Mouse (Mus musculus): ENCODE data around the gene Gpc2.

Gpc2 gene

DNA sequence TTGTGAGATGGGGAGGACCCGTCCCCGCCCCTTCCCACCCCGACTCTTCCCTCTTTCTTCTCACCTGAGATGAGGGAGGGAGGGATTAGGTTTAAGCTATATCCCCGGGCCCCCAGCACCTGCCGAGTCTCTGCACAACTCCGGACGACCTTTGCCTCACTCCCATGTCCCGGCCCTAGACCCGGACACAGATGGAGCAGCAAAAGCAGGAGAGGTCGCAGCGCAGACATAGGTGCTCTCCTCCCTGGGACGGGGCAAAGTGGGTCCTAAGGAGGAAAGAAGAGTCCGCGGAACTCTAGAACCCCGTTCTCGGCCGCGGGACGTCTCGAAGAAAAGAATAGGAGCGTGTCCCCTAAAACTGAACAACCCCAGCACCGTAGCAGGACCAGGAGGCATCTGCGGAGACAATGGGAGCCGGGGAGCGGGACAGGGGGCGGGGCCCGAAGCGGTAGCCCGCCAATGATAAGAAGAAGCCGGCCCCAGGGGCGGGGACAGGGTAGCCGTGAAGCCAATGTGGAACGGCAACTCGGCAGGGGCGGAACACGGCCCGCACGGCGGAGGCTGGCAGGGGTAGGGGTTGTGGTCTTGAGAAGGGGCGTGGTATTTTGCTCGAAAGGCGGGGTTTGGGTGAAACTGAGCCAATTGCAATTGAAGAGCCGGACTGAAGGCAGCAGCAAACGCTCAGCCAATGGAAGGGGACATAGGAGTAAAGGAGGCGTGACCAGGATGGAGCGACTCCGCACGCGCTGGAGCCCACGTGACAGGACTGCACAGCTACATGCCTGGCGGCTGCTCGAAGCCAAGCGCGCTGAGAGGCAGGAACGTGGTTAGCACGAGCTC is at the start of gene Gpc2, which contains the start of the genes Gm43720 and Stag3:
Gene Gpc2, minus strand, starts transcription at position 421 of the 840 bp plus-strand sequence.
Gene Gm43720, minus strand, starts transcription at position 374 of the 840 bp plus-strand sequence.
Gene Stag3, plus strand, starts transcription at position 656 of the 840 bp plus-strand sequence.
- peak; percentile 83 for DNase-seq (ENCODE audit: low spot score)

DNA sequence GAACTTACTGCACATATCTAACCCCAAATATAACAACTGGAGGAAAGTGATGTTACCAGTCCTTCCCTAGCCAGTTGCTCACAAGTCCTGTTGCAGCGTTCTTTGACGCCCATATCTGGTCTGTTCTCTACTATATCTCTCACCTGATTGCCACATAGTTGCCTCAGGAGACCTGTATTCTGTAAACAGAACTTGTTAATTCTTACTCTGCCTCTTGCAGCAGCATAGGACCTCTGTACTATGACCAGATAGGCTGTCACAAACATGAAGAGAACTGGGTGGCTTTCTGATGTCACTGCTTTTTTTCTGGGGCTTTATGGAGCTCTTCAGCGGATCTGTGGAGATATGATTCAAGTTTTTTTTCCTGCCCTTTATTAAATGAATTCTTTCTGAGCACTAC is 33.0 kb upstream of the Gpc2 start:
- DNase-seq (ENCODE audit: low spot score) = no peak

DNA sequence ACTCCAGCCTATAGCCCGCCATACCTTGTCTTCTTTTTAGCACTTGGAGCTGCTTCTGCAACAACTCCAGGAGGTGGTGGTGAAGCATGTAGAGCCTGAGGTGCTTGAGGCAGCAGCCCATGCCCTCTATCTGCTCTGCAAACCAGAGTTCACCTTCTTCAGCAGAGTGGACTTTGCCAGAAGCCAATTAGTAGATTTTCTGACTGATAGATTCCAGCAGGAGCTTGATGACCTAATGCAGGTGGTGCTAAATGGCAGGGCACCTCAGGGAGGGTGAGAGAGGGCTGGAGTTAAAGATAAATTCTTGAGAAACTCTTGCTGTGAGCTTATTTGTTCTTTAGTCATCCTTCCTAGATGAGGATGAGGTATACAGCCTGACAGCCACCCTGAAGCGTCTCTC is 19.8 kb upstream of the Gpc2 start:
- DNase-seq (ENCODE audit: low spot score) = no peak

DNA sequence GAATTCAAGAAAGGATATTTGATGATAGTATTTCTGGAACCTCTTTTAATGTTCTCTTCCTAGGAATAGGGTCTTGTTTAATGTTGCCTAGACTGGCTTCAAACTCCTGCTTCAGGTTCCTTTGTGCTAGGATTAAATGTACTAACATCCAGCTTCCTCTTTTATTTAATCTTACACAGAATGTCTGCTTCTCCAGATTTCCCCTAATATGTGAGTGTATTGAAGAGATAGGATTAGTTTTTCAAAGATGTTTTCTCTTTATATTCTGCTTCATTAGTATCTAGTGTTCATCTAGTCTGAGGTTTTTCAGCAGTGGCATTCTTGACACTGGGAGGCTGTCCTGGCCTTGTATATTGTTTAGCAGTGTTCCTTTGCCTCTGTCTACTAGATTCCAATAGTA is 14.4 kb upstream of the Gpc2 start:
- DNase-seq (ENCODE audit: low spot score) = no peak

DNA sequence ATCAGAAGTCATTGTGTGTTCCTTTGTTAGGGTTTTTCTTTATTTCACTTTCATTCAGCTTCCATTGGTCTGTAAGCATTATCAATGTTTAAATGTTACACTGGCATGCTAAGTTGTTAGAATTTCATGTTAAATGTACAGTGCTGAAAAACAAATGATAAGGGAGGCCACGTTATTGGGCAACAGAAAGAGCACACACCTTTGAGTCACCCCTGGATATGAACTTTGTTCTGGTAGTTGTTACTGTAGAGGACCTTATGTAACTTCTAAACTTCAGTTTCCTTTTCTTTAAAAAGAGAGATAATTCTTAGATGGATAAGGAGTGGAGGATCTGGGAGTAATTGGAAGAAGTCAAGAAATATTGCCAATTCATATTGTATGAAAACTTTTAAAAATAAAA is 11.8 kb upstream of the Gpc2 start:
- DNase-seq (ENCODE audit: low spot score) = no peak

DNA sequence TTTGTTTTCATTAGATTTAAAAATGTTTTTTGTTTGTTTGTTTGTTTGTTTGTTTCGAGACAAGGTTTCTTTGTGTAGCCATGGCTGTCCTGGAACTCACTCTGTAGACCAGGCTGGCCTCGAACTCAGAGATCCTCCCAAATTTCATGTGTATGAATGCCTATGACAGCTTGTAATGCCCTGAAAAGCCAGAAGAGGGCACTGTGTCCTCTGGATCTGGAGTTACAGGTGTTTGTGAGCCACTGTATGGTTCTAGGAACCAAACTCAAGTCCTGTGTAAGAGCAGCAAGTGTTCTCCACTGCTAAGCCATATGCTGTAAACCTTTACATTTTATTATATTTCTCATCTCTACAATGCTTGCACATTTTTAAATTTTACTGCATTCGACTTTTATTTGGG is 8.1 kb upstream of the Gpc2 start:
- no peak for DNase-seq (ENCODE audit: low spot score)

DNA sequence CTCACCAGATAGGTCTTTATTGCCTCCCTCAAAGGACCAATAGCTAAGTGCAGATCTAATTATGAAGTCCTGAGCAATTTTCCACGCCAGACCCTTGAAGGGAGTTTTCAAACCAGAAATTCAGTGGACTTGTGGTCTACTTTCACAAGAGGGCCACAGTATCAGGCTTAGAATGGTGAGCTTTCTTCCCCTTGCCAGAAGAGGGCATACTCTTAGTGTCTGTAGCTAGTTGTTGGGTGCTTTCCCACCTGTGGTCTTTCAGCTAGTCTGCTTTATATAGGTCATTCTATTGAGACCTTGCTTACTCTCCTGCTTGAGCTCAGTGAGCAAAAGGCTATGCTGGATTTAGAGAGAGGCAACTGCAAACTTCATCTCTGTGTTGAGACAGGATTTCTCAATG is 3.7 kb upstream of the Gpc2 start:
- DNase-seq (ENCODE audit: low spot score) = no peak

DNA sequence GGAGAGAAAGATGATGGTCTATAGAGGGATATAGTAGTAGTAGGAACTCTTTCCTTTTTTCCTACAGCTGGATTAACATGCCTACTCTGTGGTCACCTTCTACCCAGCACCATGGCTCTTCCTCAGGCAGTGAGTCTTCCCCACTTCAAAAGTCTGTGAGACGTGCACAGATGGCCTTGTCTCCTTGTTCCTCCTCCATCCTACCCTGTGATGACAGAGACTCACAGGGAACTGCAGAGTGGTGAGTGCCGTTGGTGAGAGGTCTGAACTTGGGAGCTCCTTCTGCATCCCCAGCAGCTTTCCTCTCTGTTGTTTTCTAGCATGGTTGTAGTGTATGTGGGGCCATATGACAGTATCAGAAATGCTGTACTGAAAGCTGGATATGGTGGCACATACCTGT is 2.0 kb upstream of the Gpc2 start:
- DNase-seq (ENCODE audit: low spot score) = no peak

DNA sequence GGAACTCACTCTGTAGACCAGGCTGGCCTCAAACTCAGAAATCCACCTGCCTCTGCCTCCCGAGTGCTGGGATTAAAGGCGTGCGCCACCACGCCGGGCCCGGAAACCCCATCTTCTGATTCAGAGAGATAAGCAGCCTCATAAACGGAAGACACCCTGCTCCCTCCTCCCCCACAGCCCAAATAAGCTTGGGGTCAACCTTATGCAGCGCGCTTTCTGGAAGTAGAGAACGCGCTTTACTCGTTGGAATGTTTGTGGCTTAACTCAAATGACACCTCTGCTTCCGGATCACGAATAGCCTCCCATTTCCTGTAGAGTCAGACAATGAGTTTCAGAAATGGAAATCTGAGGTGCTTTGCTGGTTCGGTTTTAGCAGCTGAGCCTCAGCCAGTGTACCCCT is 1.0 kb upstream of the Gpc2 start:
- DNase-seq (ENCODE audit: low spot score) = no peak

DNA sequence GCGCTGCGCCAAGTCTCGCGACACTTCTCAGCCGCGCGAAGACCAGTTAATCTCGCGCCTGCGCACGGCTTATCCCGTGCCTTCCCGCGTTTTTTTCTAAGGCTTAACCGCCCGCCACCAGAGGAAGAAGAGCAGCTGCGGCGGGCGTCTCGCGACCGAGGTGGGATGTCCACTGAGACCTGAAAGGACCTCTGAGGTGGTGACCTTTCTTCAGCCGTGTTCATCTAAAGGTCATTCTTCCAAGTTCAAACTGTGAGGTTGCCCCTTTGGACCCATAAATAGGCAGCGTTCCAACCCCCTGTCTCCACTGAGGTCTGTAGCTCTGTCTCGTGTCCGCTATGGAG is 592 bp upstream of the Gpc2 start:
- no peak for DNase-seq (ENCODE audit: low spot score)

DNA sequence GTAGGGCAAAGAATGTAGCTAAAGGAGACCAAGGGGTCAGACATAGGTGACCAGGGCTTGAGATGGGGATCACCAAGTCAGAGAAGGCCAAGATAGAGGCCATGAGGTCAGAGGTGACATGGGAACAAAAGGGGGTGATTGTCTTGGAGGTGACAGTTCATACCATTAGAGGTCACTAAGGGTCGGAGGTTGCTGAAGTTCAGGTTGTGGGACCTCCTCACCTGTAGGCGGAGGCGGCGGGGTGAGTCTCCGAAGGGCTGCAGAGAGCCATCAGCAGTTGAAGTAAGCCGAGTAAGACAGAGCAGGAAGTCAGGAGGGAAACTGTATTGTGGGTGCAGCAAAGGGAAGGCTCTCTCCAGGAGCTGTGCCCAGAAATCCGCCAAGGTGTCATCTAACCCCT is 1.8 kb downstream of the Gpc2 start:
- DNase-seq (ENCODE audit: low spot score) = no peak

DNA sequence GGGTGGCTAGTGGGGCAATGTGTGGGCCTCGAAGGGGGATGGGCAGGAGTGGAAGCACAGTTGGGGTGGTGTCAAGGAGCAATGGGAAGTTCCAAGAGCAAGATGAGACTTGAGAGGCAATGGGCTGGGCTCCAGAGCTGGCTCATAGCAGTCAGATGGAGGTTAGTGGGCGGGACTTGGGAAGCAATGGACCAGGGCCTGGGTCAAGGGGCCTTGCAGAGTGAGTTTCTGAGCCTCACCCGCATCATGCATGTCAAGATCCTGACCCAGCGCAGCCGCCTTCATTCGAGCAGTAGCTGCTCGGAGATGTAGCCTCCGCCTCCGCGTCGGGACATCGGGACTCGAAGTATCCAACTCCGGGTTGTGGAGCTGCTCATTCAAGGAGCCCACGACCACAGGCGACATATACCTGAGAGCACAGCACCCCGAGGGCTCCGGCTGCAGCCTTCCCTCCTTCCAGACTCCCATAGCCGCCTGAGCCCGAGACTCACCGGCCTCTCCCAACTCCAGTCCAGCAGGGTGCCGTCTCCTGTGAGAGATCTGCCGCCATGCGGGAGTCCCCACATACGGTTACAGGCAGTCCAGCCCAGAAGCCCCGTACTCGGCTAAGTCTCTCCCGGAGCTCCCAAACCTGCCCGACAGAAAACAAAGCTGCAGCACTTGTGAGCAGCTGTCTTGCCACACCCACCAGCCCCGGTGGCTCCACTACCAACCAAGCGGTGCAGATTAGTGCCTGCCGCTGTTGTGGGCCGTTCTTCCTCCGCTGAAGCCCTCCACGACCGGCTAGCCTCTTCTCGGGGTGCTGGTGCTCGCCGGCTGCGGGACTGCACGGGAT is 4.4 kb downstream of the Gpc2 start:
- DNase-seq (ENCODE audit: low spot score) = no peak

DNA sequence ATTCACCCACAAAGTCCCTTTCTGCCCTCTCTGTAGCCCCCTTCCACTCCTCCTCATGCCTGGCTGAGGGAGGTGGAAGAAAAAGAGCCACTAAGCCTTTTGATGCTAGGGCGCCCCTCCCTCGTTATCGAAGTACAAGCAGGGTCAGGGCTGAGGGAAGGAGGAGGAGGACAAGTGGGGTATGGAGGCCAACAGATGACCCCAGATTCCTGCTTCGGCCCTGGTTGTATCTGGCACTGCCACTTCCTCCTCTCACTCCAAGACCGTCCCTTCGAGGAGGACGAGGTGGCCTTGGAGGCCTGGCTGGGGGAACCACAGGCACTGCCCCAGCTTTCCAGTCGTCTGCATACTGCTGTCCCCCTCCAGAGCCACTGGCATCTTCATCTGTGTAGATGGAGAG is 5.6 kb downstream of the Gpc2 start:
- DNase-seq (ENCODE audit: low spot score) = no peak

DNA sequence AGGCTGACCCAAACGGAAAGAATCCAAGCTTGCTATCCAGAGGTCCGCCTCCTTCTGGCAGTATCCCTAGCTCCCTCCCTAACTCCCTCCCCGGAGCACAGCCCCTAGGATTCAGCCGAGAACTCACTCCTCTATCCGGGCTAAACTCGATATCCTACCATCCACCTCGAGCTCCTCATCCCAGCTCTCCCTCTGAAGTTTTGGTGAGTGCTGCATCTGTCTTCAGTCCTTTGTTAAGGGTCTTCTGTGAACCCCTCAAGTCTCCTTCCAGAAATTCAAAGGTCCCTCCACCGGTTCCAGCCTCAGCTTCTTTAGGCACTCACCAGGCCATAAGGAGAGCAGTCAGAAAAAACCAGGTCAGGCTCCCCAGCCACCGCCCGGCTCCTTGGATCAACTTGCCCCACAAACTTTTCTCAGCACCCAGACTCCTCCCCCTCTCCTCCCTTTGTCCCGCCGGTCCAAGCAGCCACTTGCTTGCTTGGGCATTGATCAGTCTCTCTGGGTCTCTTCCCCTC is 7.3 kb downstream of the Gpc2 start, which contains the start of gene Gal3st4:
Gene Gal3st4, minus strand, starts transcription at position 432 of the 515 bp plus-strand sequence.
- no peak for DNase-seq (ENCODE audit: low spot score)

DNA sequence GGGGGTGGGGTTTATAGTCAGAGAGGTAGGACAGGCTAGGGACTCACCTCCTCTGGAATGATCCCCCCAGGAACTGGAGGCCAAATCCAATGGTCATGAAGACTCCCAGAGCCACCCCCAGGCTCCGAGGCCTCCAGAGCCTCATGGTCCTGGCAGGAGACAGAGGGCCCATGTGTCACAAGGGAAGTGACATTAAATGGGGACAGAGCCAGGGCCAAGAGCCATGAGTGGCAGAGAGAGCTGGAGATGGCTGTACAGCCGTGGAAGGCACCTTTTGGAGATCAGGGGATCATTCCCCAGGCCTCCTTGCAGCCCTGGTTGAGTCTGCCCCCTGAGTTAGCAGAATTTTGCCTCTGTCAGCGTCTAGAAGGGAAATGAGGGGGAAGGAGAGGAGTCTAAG is 8.6 kb downstream of the Gpc2 start:
- DNase-seq (ENCODE audit: low spot score) = no peak

DNA sequence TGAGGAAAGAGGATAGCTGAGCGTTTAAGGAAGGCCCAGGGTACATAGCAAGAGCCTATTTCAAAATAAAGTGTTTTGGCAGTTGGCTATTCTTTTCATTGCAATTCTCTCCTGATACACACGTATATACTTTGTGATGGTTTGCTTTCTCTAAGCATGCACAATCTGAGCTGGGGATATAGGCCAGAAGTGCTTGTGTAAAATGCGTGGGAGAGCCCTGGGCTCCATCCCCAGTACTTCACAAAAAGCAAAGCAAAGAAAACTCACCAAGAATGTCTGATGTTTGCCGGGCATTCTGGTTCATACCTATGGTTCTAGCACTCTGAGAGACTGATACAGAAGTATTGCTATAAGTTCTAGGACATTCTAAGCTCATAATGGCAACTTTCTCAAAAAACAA is 10.8 kb downstream of the Gpc2 start:
- no peak for DNase-seq (ENCODE audit: low spot score)

DNA sequence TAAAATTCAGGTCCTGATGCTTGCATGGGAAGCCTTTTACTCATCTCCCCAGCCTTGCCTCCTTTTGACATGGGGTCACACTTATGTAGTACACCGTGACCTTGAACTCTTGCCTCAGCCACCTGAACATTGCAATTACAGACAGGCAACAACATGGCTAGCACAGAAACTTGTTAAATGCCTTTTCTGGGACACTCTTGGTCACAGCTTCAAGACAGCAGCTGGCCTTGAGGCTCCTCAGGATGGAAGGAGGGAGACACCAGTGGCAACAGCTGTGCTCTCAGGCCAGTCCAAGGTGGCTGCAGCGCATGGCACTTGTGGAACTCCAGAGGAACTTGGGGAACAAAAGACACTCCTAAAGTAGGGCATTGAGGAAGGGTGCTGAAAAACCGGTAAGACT is 12.7 kb downstream of the Gpc2 start:
- DNase-seq (ENCODE audit: low spot score) = no peak

DNA sequence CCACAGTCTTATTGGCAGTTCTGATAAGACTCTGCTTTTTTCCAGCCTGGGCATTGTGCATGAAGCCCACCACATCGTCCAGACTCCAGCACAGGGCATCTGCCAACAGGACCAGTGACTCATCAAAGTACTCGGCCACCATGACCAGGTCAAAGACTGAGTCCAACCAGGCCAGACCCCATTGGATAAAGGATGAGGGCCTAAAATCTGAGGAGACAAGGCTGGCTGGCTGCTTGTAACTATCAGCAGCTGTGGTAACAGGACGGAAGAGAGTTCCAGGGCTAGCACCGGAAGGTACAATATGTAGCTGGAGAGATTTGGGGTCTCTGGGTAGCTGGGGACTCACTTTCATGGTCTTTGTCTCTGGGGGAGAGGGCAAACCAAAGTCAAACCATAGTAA is 14.1 kb downstream of the Gpc2 start:
- DNase-seq (ENCODE audit: low spot score) = no peak

DNA sequence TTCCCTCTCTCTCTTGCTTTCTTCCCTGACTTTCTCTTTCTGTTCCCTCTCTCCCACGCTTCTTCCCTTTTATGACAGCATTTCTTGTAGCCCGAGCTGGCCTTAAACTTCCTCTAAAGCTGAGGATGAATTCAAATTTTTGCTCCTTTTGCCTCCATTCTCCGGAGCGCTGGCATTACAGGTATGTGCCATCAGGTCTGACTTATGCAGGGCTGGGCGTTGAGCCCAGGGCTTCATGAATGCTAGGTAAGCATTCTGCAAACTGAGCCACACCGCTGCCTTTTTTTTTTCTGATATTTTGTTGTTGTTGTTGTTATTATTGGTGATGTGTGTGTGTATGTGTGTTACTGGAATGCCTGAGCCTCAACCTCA is 15.6 kb downstream of the Gpc2 start:
- DNase-seq (ENCODE audit: low spot score) = no peak

DNA sequence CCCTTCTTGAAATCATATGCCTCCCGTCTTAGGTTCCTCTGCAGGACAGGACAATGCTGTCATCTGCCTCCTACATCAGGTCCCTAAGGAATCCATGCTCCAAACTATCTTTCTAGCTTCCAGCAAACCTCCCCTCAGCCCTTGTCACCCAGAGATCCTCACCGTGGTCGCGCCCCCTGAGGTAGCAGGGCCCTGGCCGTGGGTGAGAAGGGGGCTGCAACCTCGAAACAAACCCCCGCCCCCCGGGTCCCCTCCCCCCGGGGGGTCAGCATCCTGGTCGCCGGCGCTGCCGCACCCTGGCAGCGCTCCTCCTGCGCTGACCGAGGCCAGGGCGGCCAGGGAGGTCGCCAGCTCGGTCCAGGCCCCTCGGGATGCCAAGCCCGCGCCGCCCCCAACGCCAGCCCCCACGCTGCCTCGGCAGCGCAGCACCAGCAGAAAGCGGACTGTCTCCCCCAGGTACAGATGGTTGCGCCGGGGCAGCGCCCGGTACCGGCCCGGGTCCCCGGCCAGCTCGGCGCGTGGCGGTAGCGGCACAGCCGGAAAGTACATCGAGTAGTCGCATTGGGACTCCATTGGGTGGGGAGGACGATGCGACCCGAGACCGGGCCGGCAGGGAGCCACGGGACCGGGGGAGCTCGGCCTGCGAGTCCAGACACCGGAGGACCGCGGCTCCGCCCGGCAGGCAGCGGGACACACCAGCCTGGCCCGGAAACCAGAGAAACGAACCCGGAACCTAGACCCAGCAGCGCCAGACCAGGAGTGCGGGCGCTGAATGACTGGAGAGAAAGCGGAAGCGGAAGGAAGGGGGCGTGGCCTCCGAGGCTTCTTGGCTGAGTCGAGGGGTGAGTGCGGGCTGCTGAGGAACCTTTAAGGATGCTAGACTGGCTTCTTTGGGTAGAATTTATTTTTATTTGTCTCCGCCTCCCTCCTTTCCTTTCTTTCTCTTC is 16.3 kb downstream of the Gpc2 start, which contains the start of gene BC037034:
Gene BC037034, minus strand, starts transcription at position 774 of the 947 bp plus-strand sequence.
- DNase-seq (ENCODE audit: low spot score) = peak; percentile 82

DNA sequence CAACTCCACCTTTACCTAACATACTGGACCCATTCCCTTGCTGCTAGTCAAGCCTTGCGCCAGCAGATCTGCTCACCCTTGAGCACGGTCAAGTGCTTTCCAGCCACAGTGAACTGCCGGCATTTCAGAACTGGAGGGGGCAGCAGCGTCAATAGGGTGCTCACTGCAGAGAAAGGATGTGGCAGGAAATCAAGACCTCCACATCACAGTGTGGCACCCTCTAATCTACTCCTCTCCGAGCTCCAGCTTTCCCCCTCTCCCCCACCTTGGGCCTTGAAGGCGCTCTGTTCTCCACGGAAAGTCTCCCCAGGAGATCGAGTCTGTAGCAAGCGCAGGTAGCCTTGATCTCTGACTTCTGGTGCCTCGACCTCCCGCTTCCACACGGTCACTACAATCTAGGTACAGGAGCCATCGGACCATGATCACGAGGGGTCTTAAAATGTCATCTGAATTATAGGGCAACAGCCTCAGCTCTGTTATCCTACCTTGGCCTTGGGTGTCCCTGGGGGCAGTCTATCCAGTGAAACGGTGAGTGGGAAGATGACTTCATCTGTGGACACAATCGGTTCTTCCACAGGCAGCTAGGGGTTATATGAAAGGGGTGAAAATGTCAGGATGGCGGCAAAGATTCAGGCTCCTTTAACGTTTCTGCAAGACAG is 17.1 kb downstream of the Gpc2 start:
- DNase-seq (ENCODE audit: low spot score) = no peak
